Mouse (Mus musculus): Measurements from ENCODE around the gene Ahnak2. TPM values are rescaled to one million over a fixed set of nuclear protein-coding genes. Genes with fewer than 3 reads are reported as not detected.

The Ahnak2 gene
- polyA plus RNA-seq, 1 experiment from 2014 or later = 1.2 TPM

DNA sequence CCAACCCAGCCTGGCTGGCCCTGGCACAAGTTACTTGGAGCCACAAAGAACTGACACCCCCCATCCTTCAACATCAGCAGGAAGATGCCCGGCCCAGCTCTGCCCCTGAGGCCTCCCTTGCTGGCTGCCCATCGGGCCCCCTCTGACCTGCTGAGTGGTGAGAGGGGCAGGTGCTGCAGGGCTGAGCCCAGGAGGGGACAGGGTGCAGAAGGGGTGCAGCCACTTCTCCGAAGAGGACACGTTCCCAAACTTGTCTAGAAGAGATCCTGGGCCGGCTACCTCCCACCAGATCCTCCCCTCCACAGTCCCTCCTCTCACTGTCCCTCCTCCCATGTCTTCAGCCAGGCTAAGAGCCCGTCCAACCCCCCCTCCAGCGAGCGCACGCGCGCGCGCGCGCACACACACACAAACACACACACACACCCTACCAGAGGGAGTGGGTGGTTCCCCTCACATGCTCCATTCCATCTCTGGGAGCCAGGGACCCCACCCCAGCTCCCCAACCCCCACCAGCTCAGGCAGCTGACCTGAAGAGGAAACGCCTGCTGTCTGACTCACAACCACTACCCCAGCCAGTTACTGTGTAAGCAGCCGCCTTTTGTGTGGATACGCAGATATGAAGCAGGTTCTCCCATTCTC is 6.9 kb downstream of the Ahnak2 start:
- peak overlapping the region; percentile 52 for H3K4me2 ChIP-seq
- WGBS = 56% methylated on average over 18 of the region's 18 CpGs
- 0 out of 2 replicates have a peak, but pooled peaks have one; percentile 12 for ATAC-seq (ENCODE audit: extremely low read depth, insufficient number of reproducible peaks, low FRiP score, low TSS enrichment)
- H3K9ac ChIP-seq = peak overlapping the region; percentile 60
- H3K4me1 ChIP-seq = peaks cover 63% of the 10 kb centered on the region
- H3K27me3 ChIP-seq (replicated peaks) = peaks cover 31% of the 10 kb centered on the region
- H3K4me3 ChIP-seq = peak overlapping the region; percentile 23; the same call in 1 of the 2 replicates
- peak overlapping the region; percentile 86; the same call in 1 of the 2 replicates for H3K27ac ChIP-seq (replicated peaks)
- H3K9me3 ChIP-seq = no peaks in the 10 kb centered on the region
- H3K36me3 ChIP-seq = no peaks in the 10 kb centered on the region

DNA sequence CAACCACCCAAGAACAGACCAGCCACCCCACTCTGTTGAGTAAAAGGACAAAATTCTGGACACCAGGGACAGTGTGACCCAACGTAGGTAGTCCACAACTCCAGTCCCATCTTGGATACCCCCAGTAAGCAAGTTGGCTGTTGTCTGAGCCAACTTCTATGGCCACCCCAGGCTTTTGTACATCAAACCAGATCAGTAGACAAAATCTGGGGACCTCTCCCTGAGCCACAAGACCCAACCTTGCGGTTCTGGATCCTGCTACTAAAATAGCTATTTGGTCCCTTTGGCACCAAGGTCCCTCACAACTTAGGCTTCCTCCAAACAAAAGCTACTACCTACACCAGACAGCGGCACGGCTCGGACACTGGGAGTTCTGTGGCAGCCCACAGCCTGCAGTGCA is 7.5 kb downstream of the Ahnak2 start:
- 84% methylated on average over 5 of the region's 5 CpGs for WGBS
- no peaks in the 10 kb centered on the region for H3K36me3 ChIP-seq
- ATAC-seq (ENCODE audit: extremely low read depth, insufficient number of reproducible peaks, low FRiP score, low TSS enrichment) = no peak
- peak overlapping the region; percentile 86 for H3K27ac ChIP-seq (replicated peaks)
- H3K27me3 ChIP-seq (replicated peaks) = peaks cover 29% of the 10 kb centered on the region
- peak overlapping the region; percentile 23; the same call in 1 of the 2 replicates for H3K4me3 ChIP-seq
- H3K9me3 ChIP-seq = no peaks in the 10 kb centered on the region
- H3K4me1 ChIP-seq = peaks cover 60% of the 10 kb centered on the region
- peak overlapping the region; percentile 60 for H3K9ac ChIP-seq
- H3K4me2 ChIP-seq = peak overlapping the region; percentile 52

DNA sequence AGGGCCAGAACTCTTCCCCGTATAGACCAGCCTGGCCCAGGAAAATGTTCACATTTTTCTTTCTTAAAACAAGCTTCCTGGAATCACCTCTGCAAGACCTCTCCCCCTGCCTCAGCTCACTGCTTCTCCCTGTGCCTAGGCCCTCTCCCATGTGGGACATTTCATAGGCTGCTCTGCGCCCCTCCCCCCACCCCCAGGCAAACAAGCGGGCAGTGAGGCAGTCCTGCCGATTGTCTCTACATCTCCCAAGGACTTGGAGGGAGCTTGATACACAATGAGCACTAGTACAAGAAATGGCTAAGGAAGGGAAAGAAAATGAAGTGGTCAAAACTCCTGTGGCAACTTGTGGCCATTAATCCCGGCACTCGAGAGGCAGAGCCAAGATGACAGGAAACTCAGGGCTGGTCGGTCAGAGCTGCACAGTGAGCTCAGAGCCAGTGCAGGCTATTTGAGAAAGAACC is 8.1 kb downstream of the Ahnak2 start:
- Histone ChIP-seq H3K4me2 (peak overlapping the region; percentile 52), H3K9ac (peak overlapping the region; percentile 60), H3K27me3 (replicated peaks) (peaks cover 25% of the 10 kb centered on the region), H3K27ac (replicated peaks) (peak overlapping the region; percentile 86), H3K9me3 (no peaks in the 10 kb centered on the region), H3K4me1 (peaks cover 60% of the 10 kb centered on the region), H3K4me3 (0 out of 2 replicates have a peak overlapping the region, but pooled peaks have one; percentile 6), H3K36me3 (no peaks in the 10 kb centered on the region)
- no peak for ATAC-seq (ENCODE audit: extremely low read depth, insufficient number of reproducible peaks, low FRiP score, low TSS enrichment)
- 13% methylated on average over 7 of the region's 7 CpGs for WGBS

DNA sequence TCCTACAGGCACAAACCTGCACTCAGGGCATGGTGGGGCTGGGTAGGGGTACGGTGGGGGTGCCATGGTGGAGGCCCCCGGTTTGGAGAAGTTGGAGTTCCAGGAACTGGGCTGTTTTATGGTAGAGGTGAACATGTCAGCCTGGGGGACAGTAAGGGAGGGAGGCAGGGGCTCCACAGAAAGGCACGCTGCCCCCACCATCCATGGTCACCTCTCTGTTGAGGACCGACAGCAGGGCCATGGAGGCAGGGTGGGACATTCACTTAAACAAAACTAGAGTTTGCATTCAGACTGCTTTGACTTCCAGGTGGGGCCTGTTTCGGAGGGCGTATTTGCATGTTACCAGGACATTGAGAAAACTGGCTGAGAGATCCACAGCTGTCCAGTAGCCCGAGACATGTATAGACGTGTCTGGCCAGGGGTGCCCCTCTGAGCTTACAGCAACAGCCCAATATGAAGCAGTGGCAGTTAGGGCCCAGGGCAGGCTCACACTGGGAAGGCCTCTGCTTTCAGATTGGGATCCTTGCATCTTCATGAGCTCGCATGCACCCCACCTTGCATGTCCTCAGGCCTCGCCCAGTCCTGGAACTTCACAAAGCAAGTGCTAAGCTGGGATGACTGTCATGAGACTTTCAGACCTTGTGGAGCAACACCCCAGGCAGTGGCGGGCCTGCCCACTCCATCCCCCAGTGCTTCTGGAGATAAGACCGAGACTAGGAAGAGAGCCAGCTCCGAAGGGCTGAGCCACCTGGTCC is 8.7 kb downstream of the Ahnak2 start:
- Histone ChIP-seq H3K36me3 (no peaks in the 10 kb centered on the region), H3K4me3 (0 out of 2 replicates have a peak overlapping the region, but pooled peaks have one; percentile 6), H3K9me3 (no peaks in the 10 kb centered on the region), H3K4me1 (peaks cover 60% of the 10 kb centered on the region), H3K4me2 (peak overlapping the region; percentile 52), H3K27me3 (replicated peaks) (peaks cover 19% of the 10 kb centered on the region), H3K27ac (replicated peaks) (peak overlapping the region; percentile 86), H3K9ac (peak overlapping the region; percentile 45)
- WGBS = 52% methylated on average over 13 of the region's 13 CpGs
- peak; percentile 61; the same call in 1 of the 2 replicates for ATAC-seq (ENCODE audit: extremely low read depth, insufficient number of reproducible peaks, low FRiP score, low TSS enrichment)

DNA sequence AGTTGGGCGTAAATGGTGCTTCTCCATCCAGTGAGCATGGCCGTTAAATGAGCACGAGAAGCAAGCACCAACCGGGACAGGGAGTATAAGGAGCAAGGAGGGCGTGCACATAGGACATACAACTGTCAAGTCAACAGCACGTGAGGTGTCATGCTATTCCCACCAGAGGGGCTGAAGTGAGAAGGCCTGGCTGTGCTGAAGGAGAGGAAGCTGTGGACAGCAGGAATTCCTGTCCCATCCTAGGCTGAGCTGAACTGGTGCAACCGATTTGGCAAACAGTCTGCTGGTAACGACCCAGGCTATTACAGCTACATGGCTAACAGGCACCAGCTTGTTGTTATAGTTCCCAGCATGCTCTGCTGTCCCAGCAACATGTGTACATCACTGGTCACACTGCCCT is 11.4 kb downstream of the Ahnak2 start:
- Histone ChIP-seq H3K4me2 (no peak overlapping the region), H3K27ac (replicated peaks) (no peak overlapping the region), H3K9me3 (no peaks in the 10 kb centered on the region), H3K9ac (no peak overlapping the region), H3K4me1 (peaks cover 36% of the 10 kb centered on the region), H3K36me3 (no peaks in the 10 kb centered on the region), H3K27me3 (replicated peaks) (peaks cover 20% of the 10 kb centered on the region; the same call in 1 of the 2 replicates), H3K4me3 (no peak overlapping the region)
- ATAC-seq (ENCODE audit: extremely low read depth, insufficient number of reproducible peaks, low FRiP score, low TSS enrichment) = no peak
- WGBS = 66% methylated on average over 8 of the region's 8 CpGs

DNA sequence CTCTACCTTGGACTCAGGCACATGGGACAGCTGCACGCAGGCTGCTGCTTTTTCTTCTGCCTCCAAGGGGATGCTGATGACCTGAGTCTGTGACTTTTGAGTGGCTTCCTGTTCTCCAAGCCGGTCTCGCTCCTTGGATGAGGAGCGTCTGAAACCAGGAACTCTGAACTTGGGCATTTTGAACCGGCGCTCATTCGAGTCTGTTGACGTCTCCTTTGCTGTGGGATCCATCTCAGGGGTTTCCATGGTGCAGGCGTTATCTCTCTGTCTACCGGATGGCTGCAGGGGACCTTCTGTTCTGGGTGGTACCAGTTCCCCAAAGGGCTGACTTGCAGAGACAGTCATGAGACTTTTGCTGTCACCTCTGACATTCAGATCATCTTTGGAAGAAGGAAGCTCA is 28.0 kb downstream of the Ahnak2 start:
- no peak for ATAC-seq (ENCODE audit: extremely low read depth, insufficient number of reproducible peaks, low FRiP score, low TSS enrichment)
- Histone ChIP-seq H3K9me3 (peaks cover 8% of the 10 kb centered on the region), H3K4me2 (no peak overlapping the region), H3K4me3 (no peak overlapping the region), H3K4me1 (peaks cover 16% of the 10 kb centered on the region), H3K36me3 (no peaks in the 10 kb centered on the region), H3K27me3 (replicated peaks) (peaks cover 16% of the 10 kb centered on the region; the same call in 1 of the 2 replicates), H3K27ac (replicated peaks) (no peak overlapping the region), H3K9ac (no peak overlapping the region)
- 85% methylated on average over 10 of the region's 10 CpGs for WGBS

GRCm38 (mm10) chr12:112774026-112774425 is 28.4 kb downstream of the Ahnak2 start:
- Histone ChIP-seq H3K27me3 (replicated peaks) (peaks cover 16% of the 10 kb centered on the region; the same call in 1 of the 2 replicates), H3K4me1 (peaks cover 21% of the 10 kb centered on the region), H3K9me3 (peaks cover 8% of the 10 kb centered on the region), H3K4me2 (no peak overlapping the region), H3K9ac (no peak overlapping the region), H3K36me3 (no peaks in the 10 kb centered on the region), H3K27ac (replicated peaks) (no peak overlapping the region), H3K4me3 (no peak overlapping the region)
- ATAC-seq (ENCODE audit: extremely low read depth, insufficient number of reproducible peaks, low FRiP score, low TSS enrichment) = no peak
- WGBS = 69% methylated on average over 6 of the region's 6 CpGs

DNA sequence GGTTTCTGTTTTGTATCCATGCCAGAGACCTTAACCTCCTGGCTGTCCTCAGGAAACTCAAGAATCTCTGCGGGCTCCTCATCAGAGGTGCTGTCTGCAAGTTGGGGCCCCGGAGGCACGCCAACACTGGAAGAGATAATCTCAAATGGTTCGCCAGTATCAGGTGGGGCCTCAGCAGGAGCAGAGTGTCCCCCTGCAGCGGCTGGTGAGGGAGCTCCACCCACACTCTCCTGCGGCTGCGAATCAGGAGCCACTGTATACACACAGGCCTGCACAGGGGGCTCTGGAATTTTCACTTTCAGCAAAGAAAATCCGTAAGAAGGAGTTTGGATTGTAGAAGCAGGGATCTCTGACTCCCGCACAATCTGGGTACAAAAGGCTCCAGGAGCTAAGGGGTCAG is 29.1 kb downstream of the Ahnak2 start:
- WGBS = 20% methylated on average over 9 of the region's 9 CpGs
- peak overlapping the region; percentile 54 for H3K9ac ChIP-seq
- H3K4me1 ChIP-seq = peaks cover 21% of the 10 kb centered on the region
- H3K36me3 ChIP-seq = no peaks in the 10 kb centered on the region
- H3K27ac ChIP-seq (replicated peaks) = no peak overlapping the region
- peaks cover 8% of the 10 kb centered on the region for H3K9me3 ChIP-seq
- H3K4me3 ChIP-seq = peak overlapping the region; percentile 29
- peaks cover 16% of the 10 kb centered on the region; the same call in 1 of the 2 replicates for H3K27me3 ChIP-seq (replicated peaks)
- H3K4me2 ChIP-seq = peak overlapping the region; percentile 59
- ATAC-seq (ENCODE audit: extremely low read depth, insufficient number of reproducible peaks, low FRiP score, low TSS enrichment) = no peak

DNA sequence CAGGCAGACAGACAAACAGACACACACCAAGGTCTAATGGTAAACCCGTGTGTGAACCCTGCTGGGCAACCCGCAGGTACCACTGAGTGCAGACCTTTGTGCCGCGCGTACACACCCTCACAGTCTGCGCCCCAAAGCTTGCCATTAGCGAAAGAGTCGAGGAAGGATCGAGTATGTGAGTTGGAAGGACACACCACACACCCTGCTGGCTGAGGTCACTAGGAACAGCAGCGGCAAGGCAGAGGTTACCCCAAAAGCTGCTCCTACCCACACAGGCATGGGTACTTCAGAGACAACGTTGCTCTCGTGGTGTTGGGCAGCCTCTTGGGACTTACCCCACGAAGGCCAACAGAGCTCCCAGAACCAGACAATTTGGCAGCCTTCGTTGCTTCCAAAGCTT is 30.2 kb downstream of the Ahnak2 start:
- H3K9me3 ChIP-seq = peaks cover 8% of the 10 kb centered on the region
- no peak overlapping the region for H3K9ac ChIP-seq
- H3K4me2 ChIP-seq = no peak overlapping the region
- peaks cover 16% of the 10 kb centered on the region; the same call in 1 of the 2 replicates for H3K27me3 ChIP-seq (replicated peaks)
- no peak for ATAC-seq (ENCODE audit: extremely low read depth, insufficient number of reproducible peaks, low FRiP score, low TSS enrichment)
- peaks cover 21% of the 10 kb centered on the region for H3K4me1 ChIP-seq
- no peak overlapping the region for H3K27ac ChIP-seq (replicated peaks)
- no peak overlapping the region for H3K4me3 ChIP-seq
- no peaks in the 10 kb centered on the region for H3K36me3 ChIP-seq
- 87% methylated on average over 14 of the region's 14 CpGs for WGBS

DNA sequence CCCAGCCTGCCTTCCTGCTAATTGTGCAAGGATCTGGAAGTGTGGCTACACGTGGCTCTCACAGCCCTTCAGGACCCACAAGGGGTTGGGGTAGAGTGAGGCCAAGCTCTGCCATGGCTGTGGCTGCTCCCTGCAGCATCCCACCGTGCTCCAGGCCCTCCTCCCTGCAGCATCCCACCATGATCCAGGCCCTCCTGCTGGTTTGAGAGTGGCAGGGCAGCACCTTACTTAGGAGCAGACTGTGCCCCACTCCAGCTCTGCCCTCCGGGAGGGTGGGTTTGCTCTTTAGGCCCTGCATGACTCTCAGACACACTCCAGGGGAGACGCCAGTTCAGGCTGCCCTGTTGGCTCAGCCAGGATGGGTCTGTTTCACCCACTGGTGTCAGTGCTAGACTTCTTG is 32.1 kb downstream of the Ahnak2 start:
- no peak for ATAC-seq (ENCODE audit: extremely low read depth, insufficient number of reproducible peaks, low FRiP score, low TSS enrichment)
- H3K27me3 ChIP-seq (replicated peaks) = peaks cover 16% of the 10 kb centered on the region; the same call in 1 of the 2 replicates
- no peak overlapping the region for H3K4me2 ChIP-seq
- H3K9ac ChIP-seq = no peak overlapping the region
- H3K9me3 ChIP-seq = peaks cover 4% of the 10 kb centered on the region
- no peaks in the 10 kb centered on the region for H3K36me3 ChIP-seq
- 68% methylated on average over 4 of the region's 4 CpGs for WGBS
- peaks cover 21% of the 10 kb centered on the region for H3K4me1 ChIP-seq
- no peak overlapping the region for H3K27ac ChIP-seq (replicated peaks)
- H3K4me3 ChIP-seq = no peak overlapping the region

GRCm38 (mm10) chr12:112769751-112770150 is 32.7 kb downstream of the Ahnak2 start:
- Histone ChIP-seq H3K4me2 (no peak overlapping the region), H3K27me3 (replicated peaks) (peaks cover 16% of the 10 kb centered on the region; the same call in 1 of the 2 replicates), H3K4me3 (no peak overlapping the region), H3K9me3 (no peaks in the 10 kb centered on the region), H3K4me1 (peaks cover 21% of the 10 kb centered on the region), H3K27ac (replicated peaks) (no peak overlapping the region; the same call in 1 of the 2 replicates), H3K9ac (no peak overlapping the region), H3K36me3 (no peaks in the 10 kb centered on the region)
- 63% methylated on average over 2 of the region's 2 CpGs for WGBS
- no peak for ATAC-seq (ENCODE audit: extremely low read depth, insufficient number of reproducible peaks, low FRiP score, low TSS enrichment)

All from heart, embryonic 13.5 days (tissue).